Mouse (Mus musculus): Measurements from ENCODE around the gene Mageb2.
"Not testable (repeated sequence)": the region's sequence is repeated elsewhere in the genome, so short reads cannot be mapped to it uniquely, and the experiment has no call there.

The Mageb2 gene

GRCm38 (mm10) chrX:91331390-91331789 is at the start of gene Mageb2:
Mageb2 (plus strand) TSS chrX:91331690.
- DNase-seq (ENCODE audit: low read depth, low spot score), result not testable (repeated sequence)

GRCm38 (mm10) chrX:91313256-91313655 is 18.2 kb upstream of the Mageb2 start:
- DNase-seq (ENCODE audit: low read depth, low spot score), result not testable (repeated sequence)

Measured in brain, embryonic 18.5 days (tissue).